Mouse (Mus musculus) forebrain, embryonic 11.5 days (tissue): ENCODE measurements around the gene Larp1. TPM values are rescaled to one million over a fixed set of nuclear protein-coding genes. Genes with fewer than 3 reads are reported as not detected.

Experiments
- ATAC-seq: fragments of 200-750 bp; cut with Nextera tagmentation; replicated peaks from 2 replicates; pipeline ENCODE4 v1.8.0; 2017; ENCODE audit warnings: moderate TSS enrichment; ENCODE audit not compliant: low FRiP score
- DNase-seq: peaks from one replicate; pipeline ENCODE4 v3.0.0-alpha.2; 2017; ENCODE audit warnings: low spot score
- H3K27ac ChIP-seq: fragments of 300-500 bp; sonication (generic); 2 replicates; pipeline ENCODE4 v1.5.1; 2014; ENCODE audit warnings: low read depth, low read length
- H3K27me3 ChIP-seq: fragments of 300-500 bp; sonication (generic); 2 replicates; pipeline ENCODE4 v1.6.1; 2014; ENCODE audit warnings: mild to moderate bottlenecking, low read length, mixed read lengths; ENCODE audit not compliant: control insufficient read depth, insufficient read depth
- H3K36me3 ChIP-seq: fragments of 300-500 bp; sonication (generic); 2 replicates; pipeline ENCODE4 v1.6.1; 2014; ENCODE audit warnings: mild to moderate bottlenecking, low read length, moderate library complexity, mixed read lengths; ENCODE audit not compliant: control insufficient read depth, insufficient read depth
- H3K4me1 ChIP-seq: fragments of 300-500 bp; sonication (generic); replicated peaks from 2 replicates; pipeline ENCODE4 v1.6.1; 2014; ENCODE audit warnings: low read length, mixed read lengths; ENCODE audit not compliant: control insufficient read depth, insufficient read depth
- H3K4me2 ChIP-seq: fragments of 300-500 bp; sonication (generic); 2 replicates; pipeline ENCODE4 v1.6.1; 2014; ENCODE audit warnings: low read depth, mild to moderate bottlenecking, low read length, moderate library complexity, mixed read lengths; ENCODE audit not compliant: severe bottlenecking
- H3K4me3 ChIP-seq: fragments of 300-500 bp; sonication (generic); 2 replicates; pipeline ENCODE4 v1.5.1; 2014; ENCODE audit warnings: low read depth, low read length
- H3K9ac ChIP-seq: fragments of 300-500 bp; sonication (generic); 2 replicates; pipeline ENCODE4 v1.6.1; 2014; ENCODE audit warnings: low read length
- H3K9me3 ChIP-seq: fragments of 300-500 bp; sonication (generic); 2 replicates; pipeline ENCODE4 v1.6.1; 2016; ENCODE audit warnings: low read length, mixed read lengths; ENCODE audit not compliant: control insufficient read depth
- WGBS: fragments of 180-500 bp; shearing (Covaris S2); extraction: QIAGEN DNeasy Blood & Tissue Kit; methylation state at CpG from one replicate; pipeline ENCODE4 v1.1.7; 2014; 5-methylcytosine and 5-hydroxymethylcytosine counted together
- polyA plus RNA-seq: library from polyadenylated mRNA; unstranded; fragments of >200 nt; fragmentation: Nextera tagmentation; extraction: Ambion mirVana; gene quantifications from 2 replicates; pipeline ENCODE4 v1.2.1, GENCODE M21; 2014

Gene Larp1
- polyA plus RNA-seq, 1 experiment from 2014 or later: 20.5 TPM

GRCm38 (mm10) chr11:58017422-58017821 lies 8.6 kb downstream of the Larp1 start:
- Histone ChIP-seq H3K9me3 (no peaks in the 10 kb centered on the region), H3K4me3 (no peak overlapping the region), H3K9ac (no peak overlapping the region), H3K4me1 (no peaks in the 10 kb centered on the region), H3K36me3 (no peaks in the 10 kb centered on the region), H3K4me2 (no peak overlapping the region), H3K27ac (no peak overlapping the region), H3K27me3 (no peaks in the 10 kb centered on the region)
- no peak for DNase-seq
- no peak for ATAC-seq
- WGBS: 88% methylated on average over 1 of the region's 1 CpGs

- Histone ChIP-seq H3K4me2 (no peak overlapping the region), H3K9me3 (no peaks in the 10 kb centered on the region), H3K27ac (no peak overlapping the region), H3K9ac (no peak overlapping the region), H3K36me3 (no peaks in the 10 kb centered on the region), H3K27me3 (no peaks in the 10 kb centered on the region), H3K4me1 (no peaks in the 10 kb centered on the region), H3K4me3 (no peak overlapping the region)
- 74% methylated on average over 2 of the region's 2 CpGs for WGBS
- ATAC-seq (no peak), DNase-seq (no peak)
These were observed 9.4 kb downstream of the Larp1 start for GRCm38 (mm10) chr11:58018287-58018686.

- Histone ChIP-seq H3K27ac (no peak overlapping the region), H3K9me3 (no peaks in the 10 kb centered on the region), H3K4me2 (no peak overlapping the region), H3K4me1 (no peaks in the 10 kb centered on the region), H3K9ac (no peak overlapping the region), H3K4me3 (no peak overlapping the region), H3K27me3 (no peaks in the 10 kb centered on the region), H3K36me3 (no peaks in the 10 kb centered on the region)
- 97% methylated on average over 4 of the region's 4 CpGs for WGBS
- ATAC-seq (no peak), DNase-seq (no peak)
These were observed 9.8 kb downstream of the Larp1 start for GRCm38 (mm10) chr11:58018701-58019100.

DNA sequence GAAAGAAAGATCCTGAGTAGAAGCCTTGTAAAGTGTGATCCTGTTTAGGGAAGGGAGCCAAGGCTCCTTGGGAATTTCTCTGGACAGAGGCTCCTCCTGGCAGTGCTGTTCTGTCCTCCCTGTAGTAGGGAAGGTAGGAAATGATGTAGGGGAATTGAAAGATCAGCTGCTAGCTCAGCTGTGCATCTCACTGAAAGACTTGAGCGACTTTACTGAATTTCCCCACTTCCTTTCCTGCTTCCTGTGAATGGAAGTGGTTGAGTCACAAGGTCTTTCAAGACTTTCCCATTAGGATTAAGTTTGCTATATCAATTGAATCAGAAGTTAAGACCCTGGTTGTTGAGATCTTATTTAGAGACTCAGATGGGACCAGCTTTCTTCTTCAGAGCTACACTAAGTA lies 12.2 kb downstream of the Larp1 start:
- Histone ChIP-seq H3K36me3 (no peaks in the 10 kb centered on the region), H3K4me2 (no peak overlapping the region), H3K9me3 (no peaks in the 10 kb centered on the region), H3K27me3 (no peaks in the 10 kb centered on the region), H3K9ac (no peak overlapping the region), H3K4me3 (no peak overlapping the region), H3K4me1 (no peaks in the 10 kb centered on the region), H3K27ac (no peak overlapping the region)
- ATAC-seq (no peak), DNase-seq (no peak)
- 83% methylated on average over 1 of the region's 1 CpGs for WGBS

GRCm38 (mm10) chr11:58021618-58022017 lies 12.8 kb downstream of the Larp1 start:
- ATAC-seq (no peak), DNase-seq (no peak)
- Histone ChIP-seq H3K27ac (no peak overlapping the region), H3K4me2 (no peak overlapping the region), H3K4me1 (no peaks in the 10 kb centered on the region), H3K27me3 (no peaks in the 10 kb centered on the region), H3K9ac (no peak overlapping the region), H3K9me3 (no peaks in the 10 kb centered on the region), H3K4me3 (no peak overlapping the region), H3K36me3 (no peaks in the 10 kb centered on the region)
- WGBS: 72% methylated on average over 2 of the region's 2 CpGs

DNA sequence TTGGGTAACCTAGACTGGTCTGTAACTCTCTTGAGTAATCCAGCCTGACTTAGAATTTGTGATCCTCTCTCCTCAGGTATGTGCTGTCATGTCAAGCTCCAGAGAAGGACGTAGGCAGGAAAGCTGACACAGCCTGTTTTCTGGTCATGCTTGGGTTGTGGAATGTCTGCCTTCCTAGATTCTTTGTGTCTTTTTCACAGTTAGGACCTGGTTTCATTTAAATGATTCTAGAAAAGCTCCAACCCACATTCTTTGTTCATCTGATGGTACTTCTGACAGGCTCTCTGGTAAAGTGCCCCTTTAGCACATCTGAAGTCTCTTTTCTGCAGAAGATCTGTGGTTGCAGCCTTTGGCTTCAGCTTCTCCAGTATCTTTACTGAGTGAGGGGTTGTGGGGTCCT lies 15.4 kb downstream of the Larp1 start:
- Histone ChIP-seq H3K4me3 (no peak overlapping the region), H3K9me3 (no peaks in the 10 kb centered on the region), H3K9ac (no peak overlapping the region), H3K27me3 (no peaks in the 10 kb centered on the region), H3K36me3 (no peaks in the 10 kb centered on the region), H3K4me1 (no peaks in the 10 kb centered on the region), H3K4me2 (no peak overlapping the region), H3K27ac (no peak overlapping the region)
- ATAC-seq: no peak
- no peak for DNase-seq
- 92% methylated on average over 1 of the region's 1 CpGs for WGBS

DNA sequence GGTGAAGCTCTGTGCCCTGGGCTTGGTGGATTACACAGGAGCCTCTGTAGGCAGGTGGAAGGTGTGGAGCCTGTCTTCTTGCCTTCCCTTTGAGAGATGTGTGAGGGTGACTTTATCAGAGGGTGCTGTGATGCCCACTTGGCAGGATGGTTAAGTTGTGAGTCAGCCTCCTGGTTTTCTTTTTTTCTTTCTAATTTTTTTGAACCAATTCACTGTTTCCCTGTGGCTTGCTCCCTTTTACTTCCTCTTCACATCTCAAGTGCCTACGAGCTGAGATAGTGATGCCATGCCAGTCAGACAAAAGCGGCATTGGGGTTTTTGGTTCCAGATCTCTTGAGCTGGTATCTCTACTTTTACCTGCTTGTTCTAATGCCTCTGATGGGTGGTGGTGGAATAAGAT lies 15.8 kb downstream of the Larp1 start:
- no peak overlapping the region for H3K4me2 ChIP-seq
- no peaks in the 10 kb centered on the region for H3K9me3 ChIP-seq
- ATAC-seq (no peak), DNase-seq (no peak)
- no peaks in the 10 kb centered on the region for H3K27me3 ChIP-seq
- H3K4me3 ChIP-seq: no peak overlapping the region
- H3K27ac ChIP-seq: no peak overlapping the region
- WGBS: 97% methylated on average over 2 of the region's 2 CpGs
- no peaks in the 10 kb centered on the region for H3K36me3 ChIP-seq
- no peaks in the 10 kb centered on the region for H3K4me1 ChIP-seq
- H3K9ac ChIP-seq: no peak overlapping the region

- H3K27me3 ChIP-seq: no peaks in the 10 kb centered on the region
- no peaks in the 10 kb centered on the region for H3K36me3 ChIP-seq
- WGBS: 83% methylated on average over 4 of the region's 4 CpGs
- DNase-seq (no peak), ATAC-seq (no peak)
- H3K9ac ChIP-seq: no peak overlapping the region
- no peaks in the 10 kb centered on the region for H3K4me1 ChIP-seq
- no peak overlapping the region for H3K27ac ChIP-seq
- no peak overlapping the region for H3K4me2 ChIP-seq
- H3K4me3 ChIP-seq: no peak overlapping the region
- H3K9me3 ChIP-seq: no peaks in the 10 kb centered on the region
These were observed 17.0 kb downstream of the Larp1 start for GRCm38 (mm10) chr11:58025881-58026280.

DNA sequence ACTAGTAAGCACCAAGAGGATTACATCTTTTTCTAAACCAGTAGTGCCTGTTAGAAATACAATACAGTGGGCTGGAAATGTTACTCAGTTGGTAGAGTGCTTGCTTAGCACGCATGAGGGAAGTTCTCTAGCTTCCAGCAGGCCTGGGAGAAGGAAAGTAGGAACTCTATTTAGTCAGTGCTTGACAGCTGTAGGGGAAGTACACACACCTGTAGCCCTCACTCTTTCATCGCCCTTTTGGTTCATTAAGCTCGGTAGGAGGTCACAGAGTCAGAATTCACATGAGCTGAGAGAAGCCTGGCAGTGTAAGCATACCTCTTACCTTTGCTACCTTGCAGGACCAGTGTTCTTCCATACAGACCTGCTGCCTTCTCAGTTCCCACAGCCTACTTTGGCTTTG lies 17.5 kb downstream of the Larp1 start:
- H3K9me3 ChIP-seq: no peaks in the 10 kb centered on the region
- ATAC-seq (no peak), DNase-seq (no peak)
- H3K36me3 ChIP-seq: no peaks in the 10 kb centered on the region
- WGBS: 66% methylated on average over 3 of the region's 3 CpGs
- H3K9ac ChIP-seq: no peak overlapping the region
- no peak overlapping the region for H3K4me3 ChIP-seq
- H3K27me3 ChIP-seq: no peaks in the 10 kb centered on the region
- no peak overlapping the region for H3K4me2 ChIP-seq
- H3K27ac ChIP-seq: no peak overlapping the region
- H3K4me1 ChIP-seq: no peaks in the 10 kb centered on the region
